Mouse (Mus musculus) forebrain, embryonic 12.5 days (tissue): ENCODE measurements at regions not wholly inside any gene's neighbourhood (a gene's known extent, or its start where the extent isn't known, plus 50 kb on each side); places are given as distances from the start of the nearest gene placed in this dataset.
A peak's percentile ranks its signal among the peaks of the same experiment; 100 is the strongest.

Experiments
- ATAC-seq: fragments of 200-750 bp; cut with Nextera tagmentation; 2 replicates; pipeline ENCODE4 v1.8.0; 2017; ENCODE audit warnings: moderate TSS enrichment; ENCODE audit not compliant: low FRiP score
- H3K27ac ChIP-seq: fragments of 300-500 bp; sonication (generic); 2 replicates; pipeline ENCODE4 v1.5.1; 2016; ENCODE audit warnings: mild to moderate bottlenecking
- H3K27me3 ChIP-seq: fragments of 300-500 bp; sonication (generic); 2 replicates; pipeline ENCODE4 v1.6.1; 2016; ENCODE audit warnings: mild to moderate bottlenecking
- H3K36me3 ChIP-seq: fragments of 300-500 bp; sonication (generic); replicated peaks from 2 replicates; pipeline ENCODE4 v1.6.1; 2016; ENCODE audit warnings: mild to moderate bottlenecking
- H3K4me1 ChIP-seq: fragments of 300-500 bp; sonication (generic); 2 replicates; pipeline ENCODE4 v1.6.1; 2016
- H3K4me2 ChIP-seq: fragments of 300-500 bp; sonication (generic); 2 replicates; pipeline ENCODE4 v1.6.1; 2016; ENCODE audit warnings: mild to moderate bottlenecking, moderate library complexity
- H3K4me3 ChIP-seq: fragments of 300-500 bp; sonication (generic); replicated peaks from 2 replicates; pipeline ENCODE4 v1.5.1; 2016; ENCODE audit warnings: mild to moderate bottlenecking
- H3K9ac ChIP-seq: fragments of 300-500 bp; sonication (generic); 2 replicates; pipeline ENCODE4 v1.6.1; 2016; ENCODE audit warnings: mild to moderate bottlenecking
- H3K9me3 ChIP-seq: fragments of 300-500 bp; sonication (generic); 2 replicates; pipeline ENCODE4 v1.6.1; 2016
- WGBS: fragments of 180-500 bp; shearing (Covaris S2); methylation state at CpG from one replicate; pipeline ENCODE4 v1.1.7; 2016; 5-methylcytosine and 5-hydroxymethylcytosine counted together

- Histone ChIP-seq H3K27ac (no peak overlapping the region), H3K4me3 (no peak overlapping the region), H3K4me1 (peaks cover 2% of the 10 kb centered on the region; the same call in 1 of the 2 replicates), H3K9me3 (peaks cover 16% of the 10 kb centered on the region; the same call in 1 of the 2 replicates), H3K36me3 (no peaks in the 10 kb centered on the region), H3K27me3 (no peaks in the 10 kb centered on the region), H3K9ac (no peak overlapping the region), H3K4me2 (no peak overlapping the region)
- no peak for ATAC-seq
- WGBS, result 61% methylated on average over 3 of the region's 3 CpGs
These were observed 199.4 kb upstream of the Ncam1 start for GRCm38 (mm10) chr9:49998101-49998500.

DNA sequence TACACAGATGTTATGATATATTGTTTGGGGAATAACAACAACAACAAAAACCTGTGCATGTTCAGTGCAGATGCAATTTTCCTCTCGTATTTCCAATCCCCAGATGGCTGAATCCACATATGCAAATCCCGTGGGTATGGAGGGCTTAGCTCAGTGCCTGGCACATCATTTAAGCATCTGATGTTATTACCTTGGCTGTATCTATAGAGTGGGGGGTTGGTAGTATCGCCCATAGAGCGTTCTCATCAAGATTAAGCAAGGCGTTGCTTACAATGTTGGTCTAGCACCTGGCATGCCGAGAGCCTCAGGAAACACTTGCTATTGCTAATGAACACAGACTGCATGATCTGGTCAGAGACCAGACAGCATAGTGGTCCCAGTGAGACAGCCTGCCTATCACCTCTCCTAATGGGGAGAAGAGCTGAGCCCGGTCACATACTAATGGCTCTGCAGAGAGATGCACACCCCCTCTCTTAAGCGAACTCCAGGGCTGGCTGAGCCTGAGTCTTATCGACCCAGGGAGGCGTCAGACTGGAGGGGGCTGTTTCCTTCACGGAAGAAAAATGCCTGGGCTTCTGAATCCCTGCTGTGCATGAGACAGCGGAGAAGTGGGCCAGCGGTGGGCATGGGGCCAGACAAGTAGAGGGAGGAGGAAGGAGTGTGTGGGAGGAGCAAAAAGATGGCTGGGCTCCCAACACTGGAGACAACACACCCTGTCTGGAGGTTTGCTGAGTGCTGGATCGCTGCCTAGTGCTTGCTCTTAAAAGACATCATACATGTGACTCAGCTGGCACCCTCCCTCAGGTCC, 190.9 kb upstream of the Ncam1 start:
- H3K4me1 ChIP-seq, result peaks cover 7% of the 10 kb centered on the region
- ATAC-seq, result peak; percentile 63; the same call in 1 of the 2 replicates
- WGBS, result 60% methylated on average over 14 of the region's 14 CpGs
- no peak overlapping the region for H3K9ac ChIP-seq
- no peaks in the 10 kb centered on the region for H3K27me3 ChIP-seq
- no peak overlapping the region for H3K27ac ChIP-seq
- no peak overlapping the region for H3K4me2 ChIP-seq
- no peaks in the 10 kb centered on the region for H3K36me3 ChIP-seq
- no peaks in the 10 kb centered on the region for H3K9me3 ChIP-seq
- H3K4me3 ChIP-seq, result no peak overlapping the region

DNA sequence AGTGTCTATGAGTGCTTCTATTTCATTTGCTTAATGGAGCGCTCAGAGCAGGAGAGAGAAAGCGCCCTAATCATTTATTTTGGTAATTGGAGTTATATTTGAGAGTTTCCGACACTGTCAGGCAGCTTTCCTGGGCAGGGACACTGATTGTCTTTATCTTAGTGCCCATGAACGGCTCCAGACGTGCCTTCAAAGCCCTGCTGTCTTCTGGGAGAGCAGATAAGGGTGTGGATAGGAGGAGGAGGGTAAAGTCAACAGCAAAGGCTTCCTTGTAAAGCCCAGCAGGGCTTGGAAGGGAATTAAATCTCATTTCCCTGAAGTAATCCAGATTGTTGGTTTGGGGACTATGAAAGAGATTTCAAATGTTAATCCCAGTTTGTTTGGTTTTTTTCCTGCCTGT, 189.3 kb upstream of the Ncam1 start:
- H3K27me3 ChIP-seq, result no peaks in the 10 kb centered on the region
- no peak for ATAC-seq
- H3K9me3 ChIP-seq, result no peaks in the 10 kb centered on the region
- H3K4me3 ChIP-seq, result no peak overlapping the region
- WGBS, result 59% methylated on average over 5 of the region's 5 CpGs
- no peak overlapping the region for H3K4me2 ChIP-seq
- no peak overlapping the region for H3K9ac ChIP-seq
- H3K27ac ChIP-seq, result no peak overlapping the region
- H3K4me1 ChIP-seq, result peaks cover 7% of the 10 kb centered on the region
- H3K36me3 ChIP-seq, result no peaks in the 10 kb centered on the region

DNA sequence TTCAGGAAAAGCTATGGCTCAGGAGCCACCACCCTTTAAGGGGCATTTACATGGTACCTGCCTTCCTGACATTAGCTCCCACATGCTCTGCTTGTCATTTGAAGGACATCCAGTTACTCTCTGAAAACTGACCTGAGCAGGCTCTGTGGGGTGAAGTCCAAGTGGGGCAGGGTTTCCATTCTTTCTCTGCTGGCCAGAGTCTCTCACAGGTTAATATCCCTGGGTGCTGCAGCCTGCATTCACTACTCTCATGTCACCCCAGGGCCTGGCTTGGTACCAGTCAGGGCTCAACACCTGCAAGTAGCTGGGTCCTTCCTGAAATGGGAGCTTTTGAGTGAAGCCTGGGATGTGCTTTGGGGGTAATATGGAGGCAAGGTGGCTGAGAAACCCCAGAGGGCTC, 188.8 kb upstream of the Ncam1 start:
- no peaks in the 10 kb centered on the region for H3K9me3 ChIP-seq
- no peaks in the 10 kb centered on the region for H3K27me3 ChIP-seq
- no peak overlapping the region for H3K9ac ChIP-seq
- no peak overlapping the region for H3K4me2 ChIP-seq
- no peak overlapping the region for H3K27ac ChIP-seq
- peaks cover 7% of the 10 kb centered on the region for H3K4me1 ChIP-seq
- H3K4me3 ChIP-seq, result no peak overlapping the region
- no peak for ATAC-seq
- H3K36me3 ChIP-seq, result no peaks in the 10 kb centered on the region

DNA sequence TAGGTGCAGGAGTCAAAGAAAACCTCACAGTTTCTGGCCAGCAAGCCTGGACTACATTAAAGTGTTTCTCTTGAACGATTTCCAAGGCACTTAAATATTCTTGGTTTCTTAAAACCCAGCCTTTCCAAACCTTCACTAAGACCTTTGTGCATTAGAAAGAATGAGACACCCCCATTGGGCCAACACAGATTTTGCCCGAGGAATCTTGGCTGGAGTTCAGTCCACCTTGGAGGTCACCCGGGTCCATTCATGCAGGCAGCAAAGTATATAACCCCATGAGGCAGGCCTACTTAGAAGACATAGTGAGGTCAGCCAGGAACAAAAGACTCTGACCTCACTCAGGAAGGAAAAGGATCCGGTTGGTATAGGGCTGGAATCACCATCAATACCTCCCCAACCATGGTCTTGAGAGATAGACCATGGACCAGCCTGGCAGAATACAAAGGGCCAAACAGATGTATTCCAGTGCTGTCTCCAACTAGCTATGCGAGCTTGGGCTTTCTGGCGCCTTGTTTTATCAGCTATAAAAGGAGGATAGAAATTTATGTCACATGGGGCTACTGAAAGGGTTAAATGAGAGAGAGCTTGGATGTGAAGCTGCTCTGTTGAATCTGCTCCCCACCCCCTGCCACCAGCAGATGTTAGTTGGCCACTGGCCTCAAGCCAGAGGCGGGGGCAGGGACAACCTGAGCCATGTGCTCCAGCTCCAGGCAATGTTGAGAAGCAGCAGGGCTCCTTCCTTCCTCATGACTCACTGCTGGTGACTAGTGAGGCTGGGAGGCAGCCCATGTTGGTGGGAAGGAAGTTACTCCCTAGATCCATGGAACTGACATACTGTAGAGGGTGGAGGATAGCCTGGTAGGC, 181.9 kb upstream of the Ncam1 start:
- Histone ChIP-seq H3K4me1 (peaks cover 8% of the 10 kb centered on the region), H3K4me2 (no peak overlapping the region), H3K9me3 (no peaks in the 10 kb centered on the region), H3K36me3 (no peaks in the 10 kb centered on the region), H3K27me3 (no peaks in the 10 kb centered on the region), H3K4me3 (no peak overlapping the region), H3K27ac (no peak overlapping the region), H3K9ac (no peak overlapping the region)
- WGBS, result 66% methylated on average over 7 of the region's 7 CpGs
- no peak for ATAC-seq

DNA sequence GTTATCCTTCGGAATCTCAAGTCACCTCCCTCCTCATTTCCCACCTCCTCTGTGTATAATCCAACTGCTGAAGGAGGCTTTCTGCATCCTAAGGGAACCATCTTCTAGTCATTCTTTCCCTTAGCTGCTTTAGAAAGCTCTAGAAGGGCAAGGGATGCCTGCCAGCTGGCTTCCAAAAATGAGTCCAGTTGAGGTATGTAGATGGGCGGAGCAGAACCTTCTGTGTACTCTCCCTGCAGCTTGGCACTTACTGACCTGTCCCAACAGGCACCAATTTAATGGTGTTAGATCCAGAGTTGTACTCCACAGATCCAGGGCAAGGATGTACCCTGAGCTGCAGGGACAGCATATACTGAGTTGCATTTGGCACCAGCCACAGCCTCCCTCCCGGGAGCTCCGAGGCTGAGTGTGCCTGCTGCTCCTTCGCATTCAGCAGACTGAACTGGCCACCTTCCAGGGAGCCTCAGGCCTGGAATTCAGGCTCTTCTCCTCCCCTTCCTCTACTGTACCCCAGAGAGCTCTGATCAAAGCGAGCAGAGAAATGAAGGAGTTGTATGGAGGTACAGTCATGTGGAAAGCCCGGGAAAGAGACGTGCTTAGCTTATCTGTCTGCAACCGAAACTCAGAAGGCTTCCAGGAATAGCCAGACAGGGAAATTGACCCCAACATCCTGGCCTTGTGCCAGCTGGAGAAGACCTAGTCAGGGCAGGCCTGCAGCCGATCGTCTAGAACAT, 177.4 kb upstream of the Ncam1 start:
- no peaks in the 10 kb centered on the region for H3K27me3 ChIP-seq
- no peak for ATAC-seq
- H3K9me3 ChIP-seq, result no peaks in the 10 kb centered on the region
- 76% methylated on average over 11 of the region's 11 CpGs for WGBS
- H3K4me1 ChIP-seq, result peaks cover 8% of the 10 kb centered on the region
- no peak overlapping the region for H3K4me2 ChIP-seq
- no peaks in the 10 kb centered on the region for H3K36me3 ChIP-seq
- no peak overlapping the region for H3K27ac ChIP-seq
- no peak overlapping the region for H3K9ac ChIP-seq
- no peak overlapping the region for H3K4me3 ChIP-seq

GRCm38 (mm10) chr9:49973974-49974495, 175.3 kb upstream of the Ncam1 start:
- Histone ChIP-seq H3K36me3 (no peaks in the 10 kb centered on the region), H3K27me3 (no peaks in the 10 kb centered on the region), H3K4me2 (no peak overlapping the region), H3K4me3 (no peak overlapping the region), H3K9ac (no peak overlapping the region), H3K9me3 (no peaks in the 10 kb centered on the region), H3K27ac (no peak overlapping the region), H3K4me1 (no peaks in the 10 kb centered on the region)
- WGBS, result 93% methylated on average over 5 of the region's 5 CpGs
- no peak for ATAC-seq

DNA sequence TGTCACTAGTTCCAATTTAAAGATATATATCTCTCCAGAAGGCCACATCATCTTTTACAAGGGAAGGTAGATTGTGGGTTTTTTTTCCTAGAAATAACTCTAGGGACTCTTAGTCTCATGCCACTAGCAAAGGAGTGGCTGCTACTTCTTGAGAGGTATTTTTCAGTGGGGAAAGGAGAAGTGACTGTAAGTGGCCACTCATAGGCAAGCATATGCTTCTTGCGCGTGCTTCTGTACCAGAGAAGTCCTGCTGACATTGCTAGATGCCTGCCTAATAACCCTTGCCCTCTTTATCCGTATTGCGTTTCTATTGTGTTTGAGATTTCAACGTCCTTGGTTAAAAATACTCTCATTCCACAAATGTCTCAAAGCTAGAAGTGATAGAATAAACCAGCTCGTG, 170.7 kb upstream of the Ncam1 start:
- Histone ChIP-seq H3K9ac (no peak overlapping the region), H3K4me1 (no peaks in the 10 kb centered on the region), H3K9me3 (no peaks in the 10 kb centered on the region), H3K4me2 (no peak overlapping the region), H3K4me3 (no peak overlapping the region), H3K36me3 (no peaks in the 10 kb centered on the region), H3K27ac (no peak overlapping the region), H3K27me3 (no peaks in the 10 kb centered on the region)
- WGBS, result 80% methylated on average over 6 of the region's 6 CpGs
- no peak for ATAC-seq

DNA sequence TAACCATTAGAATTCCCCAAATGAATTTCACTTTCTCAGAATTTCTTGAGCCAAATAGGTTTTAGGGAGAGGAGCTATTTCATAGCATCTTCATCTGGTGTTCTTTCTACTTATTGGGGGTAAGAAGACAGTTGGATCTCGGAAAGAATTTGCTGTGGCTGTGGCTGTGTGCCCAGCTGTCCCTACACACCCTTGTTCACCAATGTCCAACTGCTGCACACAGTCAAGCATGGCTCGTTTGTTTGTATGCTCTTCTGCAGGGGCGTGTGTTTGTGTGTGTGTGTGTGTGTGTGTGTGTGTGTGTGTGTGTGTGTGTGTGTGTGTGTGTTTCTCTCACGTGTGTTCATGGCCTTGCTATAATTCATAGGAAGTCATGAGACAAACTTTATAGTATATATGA, 165.9 kb upstream of the Ncam1 start:
- no peak for ATAC-seq
- 86% methylated on average over 4 of the region's 4 CpGs for WGBS
- H3K4me3 ChIP-seq, result no peak overlapping the region
- no peak overlapping the region for H3K4me2 ChIP-seq
- H3K27me3 ChIP-seq, result no peaks in the 10 kb centered on the region
- H3K9ac ChIP-seq, result no peak overlapping the region
- H3K9me3 ChIP-seq, result no peaks in the 10 kb centered on the region
- H3K27ac ChIP-seq, result no peak overlapping the region
- H3K4me1 ChIP-seq, result peaks cover 22% of the 10 kb centered on the region
- no peaks in the 10 kb centered on the region for H3K36me3 ChIP-seq

DNA sequence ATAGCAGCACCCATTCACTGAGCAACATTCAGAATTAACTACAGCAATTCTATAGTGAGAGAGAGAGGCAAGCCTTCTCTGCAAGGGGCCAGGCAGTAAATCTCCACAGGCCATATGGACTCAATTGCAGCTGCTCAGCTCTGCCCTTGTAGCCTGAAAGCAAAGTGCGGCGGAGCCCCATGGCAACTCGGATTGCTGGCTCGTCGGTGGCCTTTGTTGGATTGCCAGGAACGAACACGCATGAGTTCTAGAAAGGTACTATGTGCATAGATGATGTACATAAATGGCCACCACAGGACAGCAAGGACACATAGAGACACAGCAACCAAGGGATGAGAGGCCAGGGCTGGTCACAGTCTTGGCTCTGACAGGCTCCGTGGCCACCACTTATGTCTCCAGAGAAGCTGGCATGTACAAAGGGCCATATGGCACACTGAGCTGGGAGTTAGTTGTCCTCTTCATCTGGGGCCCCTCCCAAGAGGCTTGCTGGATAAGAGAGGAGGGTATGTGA, 163.9 kb upstream of the Ncam1 start:
- Histone ChIP-seq H3K4me1 (peaks cover 22% of the 10 kb centered on the region), H3K4me2 (no peak overlapping the region), H3K4me3 (no peak overlapping the region), H3K36me3 (no peaks in the 10 kb centered on the region), H3K27me3 (no peaks in the 10 kb centered on the region), H3K9me3 (no peaks in the 10 kb centered on the region), H3K9ac (no peak overlapping the region), H3K27ac (peak overlapping the region; percentile 46; the same call in 1 of the 2 replicates)
- WGBS, result 51% methylated on average over 8 of the region's 8 CpGs
- ATAC-seq, result no peak

- no peaks in the 10 kb centered on the region for H3K27me3 ChIP-seq
- H3K9ac ChIP-seq, result no peak overlapping the region
- WGBS, result 23% methylated on average over 3 of the region's 3 CpGs
- H3K9me3 ChIP-seq, result no peaks in the 10 kb centered on the region
- no peak overlapping the region for H3K27ac ChIP-seq
- no peaks in the 10 kb centered on the region for H3K36me3 ChIP-seq
- no peak for ATAC-seq
- H3K4me2 ChIP-seq, result no peak overlapping the region
- H3K4me3 ChIP-seq, result no peak overlapping the region
- H3K4me1 ChIP-seq, result peaks cover 22% of the 10 kb centered on the region
These were observed 163.2 kb upstream of the Ncam1 start for GRCm38 (mm10) chr9:49961965-49962364.

DNA sequence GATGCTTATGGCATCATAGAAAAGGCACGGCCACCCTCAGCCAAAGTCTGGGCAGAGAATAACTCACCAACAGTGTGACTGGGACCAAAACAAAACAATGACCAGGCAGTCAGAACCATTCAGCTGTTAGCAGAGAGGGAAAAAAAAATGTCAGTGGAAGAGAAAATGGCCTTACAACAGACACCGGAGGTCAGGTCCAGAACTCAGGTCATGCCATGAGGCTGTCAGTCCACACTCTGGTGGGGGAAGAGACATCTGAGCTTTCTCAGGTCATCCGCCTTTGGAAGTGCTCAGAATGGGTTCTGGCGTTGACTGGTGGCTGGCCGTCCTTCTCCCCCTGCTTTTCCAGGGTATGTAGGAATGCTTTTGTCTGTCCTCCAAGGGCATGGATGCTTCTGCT, 162.6 kb upstream of the Ncam1 start:
- Histone ChIP-seq H3K4me2 (no peak overlapping the region), H3K4me3 (no peak overlapping the region), H3K27ac (no peak overlapping the region), H3K9ac (no peak overlapping the region), H3K4me1 (peaks cover 22% of the 10 kb centered on the region), H3K36me3 (no peaks in the 10 kb centered on the region), H3K27me3 (no peaks in the 10 kb centered on the region), H3K9me3 (no peaks in the 10 kb centered on the region)
- no peak for ATAC-seq
- WGBS, result 77% methylated on average over 5 of the region's 5 CpGs
